Mouse (Mus musculus): ENCODE results near the gene Atxn2.

DNA sequence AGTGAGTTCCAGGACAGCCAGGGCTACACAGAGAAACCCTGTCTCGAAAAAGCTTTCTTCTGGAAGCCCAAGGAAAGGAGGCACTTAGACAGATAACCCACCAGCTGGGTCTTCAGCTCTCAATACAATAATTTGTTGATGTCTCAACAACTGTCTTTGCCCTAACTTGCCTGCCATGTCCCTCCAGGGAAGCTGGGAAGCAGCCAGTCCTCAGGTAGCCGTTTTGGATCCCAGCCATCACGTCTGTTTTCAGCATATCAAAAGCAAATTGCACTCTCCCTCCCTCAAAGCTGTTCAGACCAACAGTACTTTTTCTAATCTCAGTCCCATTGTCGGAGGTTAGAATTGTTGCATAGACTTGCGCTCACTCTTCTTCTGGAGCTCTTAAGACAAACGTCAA, 47.1 kb upstream of the Atxn2 start:
- TF ChIP-seq TAL1 (IDR thresholded peaks at IDR 0.05; ENCODE audit: low read length) (no peak), GATA1 (IDR thresholded peaks at IDR 0.05; ENCODE audit: low read length) (no peak)

Data from erythroblast, embryonic 14.5 days (primary cell).